Comparison of ENCODE assay signal across 13 mouse cellular contexts in the genomic region with DNA sequence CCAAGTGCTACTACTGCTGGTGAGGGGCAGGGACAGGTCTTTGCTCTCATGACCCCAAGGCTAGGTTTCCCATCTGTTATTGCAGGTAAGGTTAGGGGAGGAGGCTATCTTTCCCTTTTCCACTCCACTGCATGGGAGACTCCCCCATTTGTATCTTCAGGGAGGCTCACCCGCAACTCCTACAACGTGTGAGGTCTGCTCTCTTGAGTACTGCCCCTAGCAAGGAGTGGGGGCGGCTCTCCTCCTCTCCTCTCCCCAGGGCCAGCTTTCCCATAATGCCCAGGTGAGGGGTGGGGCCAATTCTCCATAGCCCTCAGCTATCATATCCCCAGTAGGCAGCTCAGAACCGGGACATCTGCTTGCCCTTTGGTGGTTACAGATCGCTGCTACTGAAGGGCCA.
"Had no signal": no experiment of that assay in that cellular context is flagged by ENCODE, and none has a peak within 500 bp of the region (broad histone marks: within the 10 kb centered on the region; RNA-seq: fewer than 3 reads in every experiment).

No protein-coding gene starts in this region.

- H3K9ac ChIP-seq: limb, embryonic 12.5 days; liver, embryonic 13.5 days; liver, postnatal 0 days; lung, embryonic 15.5 days had no signal

- H3K4me3 ChIP-seq: layer of hippocampus, adult 2 months; limb, embryonic 12.5 days; liver, embryonic 13.5 days; lung, embryonic 15.5 days had no signal

- H3K36me3 ChIP-seq: limb, embryonic 12.5 days; liver, embryonic 13.5 days; lung, embryonic 15.5 days had no signal

- H3K27me3 ChIP-seq: limb, embryonic 12.5 days; liver, embryonic 13.5 days; lung, embryonic 15.5 days had no signal

- H3K27ac ChIP-seq: kidney, postnatal 0 days; layer of hippocampus, adult 2 months; limb, embryonic 12.5 days; liver, embryonic 13.5 days; lung, embryonic 15.5 days; stomach, postnatal 0 days had no signal

- ATAC-seq: intestine, postnatal 0 days; liver, postnatal 0 days; midbrain, embryonic 16.5 days had no signal

- DNase-seq: kidney, postnatal 4 days; liver; liver, embryonic 13.5 days; liver, postnatal 0 days; thymus, postnatal 4 days had no signal

- H3K9me3 ChIP-seq: limb, embryonic 12.5 days; liver, embryonic 13.5 days; lung, embryonic 15.5 days had no signal

- H3K4me2 ChIP-seq: limb, embryonic 12.5 days; liver, embryonic 13.5 days; lung, embryonic 15.5 days; midbrain, embryonic 11.5 days had no signal

- H3K4me1 ChIP-seq: limb, embryonic 12.5 days; liver, embryonic 13.5 days; lung, embryonic 15.5 days had no signal
